Comparison of ENCODE assay signal across 24 mouse cellular contexts in genomic region chr7:110498653-110499052, GRCm38 (mm10).
A peak's percentile ranks its signal among the peaks of the same experiment; 100 is the strongest.
DNase-seq lines count a peak whose midpoint lies in the region; ATAC-seq and TF ChIP-seq lines count a peak whose summit lies in the region.
"Had no signal": no experiment of that assay in that cellular context is flagged by ENCODE, and none has a peak within 500 bp of the region (broad histone marks: within the 10 kb centered on the region; RNA-seq: fewer than 3 reads in every experiment).

No protein-coding gene starts in this region.

- no peak overlapping the region for H3K4me3 ChIP-seq in gastrocnemius, adult 2 months
- H3K4me3 ChIP-seq in lung, embryonic 14.5 days (ENCODE audit: low read depth, low read length), result no peak overlapping the region
- no peak overlapping the region for H3K4me3 ChIP-seq in lung, adult 2 months (replicated peaks; ENCODE audit: extremely low read depth, low read depth, low read length)
- H3K4me3 ChIP-seq in lung, embryonic 16.5 days (ENCODE audit: low read length), result no peak overlapping the region
- H3K4me3 ChIP-seq: embryonic facial prominence, embryonic 10.5 days; embryonic facial prominence, embryonic 12.5 days; forebrain, embryonic 13.5 days; forebrain, embryonic 15.5 days had no signal

- TF ChIP-seq POLR2A in lung, adult 2 months (IDR thresholded peaks at IDR 0.05; ENCODE audit: borderline replicate concordance, extremely low read depth, low read depth, low read length), result no peak

- H3K9ac ChIP-seq in lung, embryonic 14.5 days, result no peak overlapping the region
- H3K9ac ChIP-seq in lung, embryonic 16.5 days (ENCODE audit: low read length), result no peak overlapping the region
- H3K9ac ChIP-seq: embryonic facial prominence, embryonic 12.5 days; forebrain, embryonic 13.5 days; forebrain, embryonic 15.5 days had no signal

- DNase-seq in gastrocnemius, adult 2 months, result no peak
- no peak for DNase-seq in gastrocnemius, adult 8-10 months (ENCODE audit: low spot score in 2 of 2)
- DNase-seq in lung, embryonic 14.5 days, result peak; percentile 54
- DNase-seq in lung, adult 2 months, result no peak
- DNase-seq in lung, postnatal 14 days, result no peak
- DNase-seq: adrenal gland, adult 8-10 months; adrenal gland, postnatal 14 days; adrenal gland, postnatal 36 days; B cell, adult 2 months; cerebellum, adult 11-12 months; cerebellum, adult 2 months; cerebellum, adult 9-10 months; cerebellum, postnatal 10 days; cerebellum, postnatal 25 days had no signal

- H3K27ac ChIP-seq in gastrocnemius, adult 2 months, result 0 out of 2 replicates have a peak overlapping the region, but pooled peaks have one; percentile 38
- H3K27ac ChIP-seq in lung, embryonic 14.5 days (ENCODE audit: low read depth), result no peak overlapping the region
- H3K27ac ChIP-seq in lung, embryonic 16.5 days (ENCODE audit: low read length), result no peak overlapping the region
- H3K27ac ChIP-seq: embryonic facial prominence, embryonic 10.5 days; embryonic facial prominence, embryonic 12.5 days; forebrain, embryonic 13.5 days; forebrain, embryonic 15.5 days had no signal

- WGBS in lung, embryonic 14.5 days, result 30% methylated on average over 1 of the region's 1 CpGs
- 46% methylated on average over 1 of the region's 1 CpGs for WGBS in lung, adult 2 months
- 60% methylated on average over 1 of the region's 1 CpGs for WGBS in lung, embryonic 16.5 days

- H3K36me3 ChIP-seq in lung, embryonic 14.5 days (ENCODE audit: insufficient read depth), result no peaks in the 10 kb centered on the region
- H3K36me3 ChIP-seq in lung, embryonic 16.5 days (ENCODE audit: control insufficient read depth, insufficient read depth, low read length), result no peaks in the 10 kb centered on the region
- H3K36me3 ChIP-seq: embryonic facial prominence, embryonic 12.5 days; forebrain, embryonic 15.5 days; G1E had no signal

- no peaks in the 10 kb centered on the region for H3K4me1 ChIP-seq in lung, embryonic 14.5 days (ENCODE audit: insufficient read depth)
- H3K4me1 ChIP-seq in lung, adult 2 months (ENCODE audit: control insufficient read depth, insufficient read depth, low read length), result no peaks in the 10 kb centered on the region
- H3K4me1 ChIP-seq in lung, embryonic 16.5 days (replicated peaks; ENCODE audit: control insufficient read depth, insufficient read depth, low read length), result no peaks in the 10 kb centered on the region
- H3K4me1 ChIP-seq: embryonic facial prominence, embryonic 10.5 days; embryonic facial prominence, embryonic 12.5 days; forebrain, embryonic 13.5 days; forebrain, embryonic 15.5 days had no signal

- ATAC-seq in lung, embryonic 14.5 days (ENCODE audit: insufficient read depth), result peak; percentile 56; the same call in 1 of the 2 replicates
- peak; percentile 70 for ATAC-seq in lung, embryonic 16.5 days (ENCODE audit: low read depth)
- ATAC-seq: activated CD4-positive, CD25-positive, alpha-beta regulatory T cell, adult 4 months; CD4-positive, CD25-positive, alpha-beta regulatory T cell, adult 4 months; forebrain, embryonic 13.5 days; forebrain, embryonic 15.5 days; Patski had no signal

- H3K9me3 ChIP-seq in lung, embryonic 14.5 days (ENCODE audit: low read depth, low read length), result no peaks in the 10 kb centered on the region
- no peaks in the 10 kb centered on the region for H3K9me3 ChIP-seq in lung, embryonic 16.5 days (ENCODE audit: control insufficient read depth, low read length)
- H3K9me3 ChIP-seq: embryonic facial prominence, embryonic 12.5 days; forebrain, embryonic 13.5 days; forebrain, embryonic 15.5 days; G1E had no signal

- H3K4me2 ChIP-seq in lung, embryonic 14.5 days, result no peak overlapping the region
- no peak overlapping the region for H3K4me2 ChIP-seq in lung, embryonic 16.5 days (ENCODE audit: low read depth, low read length)
- H3K4me2 ChIP-seq: embryonic facial prominence, embryonic 12.5 days; forebrain, embryonic 13.5 days; forebrain, embryonic 15.5 days had no signal

- intact Hi-C loops in gastrocnemius, adult 2 months (cut with DNase I), result no loop called here

- no peaks in the 10 kb centered on the region for H3K27me3 ChIP-seq in lung, embryonic 14.5 days (ENCODE audit: insufficient read depth, low read length)
- no peaks in the 10 kb centered on the region for H3K27me3 ChIP-seq in lung, embryonic 16.5 days (ENCODE audit: control insufficient read depth, insufficient read depth, low read depth, low read length)
- H3K27me3 ChIP-seq: CH12.LX; embryonic facial prominence, embryonic 12.5 days; forebrain, embryonic 13.5 days; forebrain, embryonic 15.5 days; Patski had no signal

- TF ChIP-seq CTCF in gastrocnemius, adult 2 months (IDR thresholded peaks at IDR 0.05), result no peak
- no peak for TF ChIP-seq CTCF in lung, embryonic 14.5 days (IDR thresholded peaks at IDR 0.05; ENCODE audit: low read depth)
- no peak for TF ChIP-seq CTCF in lung, adult 2 months (IDR thresholded peaks at IDR 0.05; ENCODE audit: insufficient read depth, low read length)
